Mouse (Mus musculus) erythroblast, embryonic 14.5 days (primary cell): ENCODE measurements at regions not wholly inside any gene's neighbourhood (a gene's known extent, or its start where the extent isn't known, plus 50 kb on each side); places are given as distances from the start of the nearest gene placed in this dataset.

Experiments
- H3K27me3 ChIP-seq: 2 replicates; pipeline ENCODE4 v1.6.1; 2012; ENCODE audit warnings: inconsistent platforms; ENCODE audit not compliant: control insufficient read depth
- H3K36me3 ChIP-seq: 2 replicates; pipeline ENCODE4 v1.6.1; 2012; ENCODE audit warnings: mild to moderate bottlenecking, inconsistent platforms; ENCODE audit not compliant: control insufficient read depth
- H3K4me1 ChIP-seq: 2 replicates; pipeline ENCODE4 v1.6.1; 2012; ENCODE audit warnings: inconsistent platforms; ENCODE audit not compliant: control insufficient read depth
- H3K4me3 ChIP-seq: replicated peaks from 2 replicates; pipeline ENCODE3; 2012; ENCODE audit warnings: moderate library complexity, mild to moderate bottlenecking, inconsistent platforms
- H3K9me3 ChIP-seq: 2 replicates; pipeline ENCODE4 v1.6.1; 2012; ENCODE audit warnings: low read length, inconsistent platforms, mixed read lengths; ENCODE audit not compliant: control insufficient read depth
- GATA1 ChIP-seq: IDR thresholded peaks from 2 replicates; pipeline ENCODE4 v1.6.1; 2012; ENCODE audit warnings: low read length, inconsistent platforms, mixed read lengths
- TAL1 ChIP-seq: IDR thresholded peaks from 3 replicates; pipeline ENCODE4 v1.6.1; 2012; ENCODE audit warnings: low read length, inconsistent platforms, mixed read lengths

GRCm38 (mm10) chr5:75817396-75817795 is 160.9 kb downstream of the Kdr start:
- H3K4me3 ChIP-seq, result no peak overlapping the region
- H3K9me3 ChIP-seq, result no peaks in the 10 kb centered on the region
- H3K36me3 ChIP-seq, result no peaks in the 10 kb centered on the region
- no peak for TF ChIP-seq TAL1
- TF ChIP-seq GATA1, result no peak
- H3K4me1 ChIP-seq, result no peaks in the 10 kb centered on the region
- no peaks in the 10 kb centered on the region for H3K27me3 ChIP-seq

- H3K4me1 ChIP-seq, result no peaks in the 10 kb centered on the region
- no peak for TF ChIP-seq TAL1
- TF ChIP-seq GATA1, result no peak
- no peaks in the 10 kb centered on the region for H3K27me3 ChIP-seq
- no peaks in the 10 kb centered on the region for H3K36me3 ChIP-seq
- no peak overlapping the region for H3K4me3 ChIP-seq
- no peaks in the 10 kb centered on the region for H3K9me3 ChIP-seq
Observed at GRCm38 (mm10) chr5:75814393-75814984, 163.8 kb downstream of the Kdr start.

DNA sequence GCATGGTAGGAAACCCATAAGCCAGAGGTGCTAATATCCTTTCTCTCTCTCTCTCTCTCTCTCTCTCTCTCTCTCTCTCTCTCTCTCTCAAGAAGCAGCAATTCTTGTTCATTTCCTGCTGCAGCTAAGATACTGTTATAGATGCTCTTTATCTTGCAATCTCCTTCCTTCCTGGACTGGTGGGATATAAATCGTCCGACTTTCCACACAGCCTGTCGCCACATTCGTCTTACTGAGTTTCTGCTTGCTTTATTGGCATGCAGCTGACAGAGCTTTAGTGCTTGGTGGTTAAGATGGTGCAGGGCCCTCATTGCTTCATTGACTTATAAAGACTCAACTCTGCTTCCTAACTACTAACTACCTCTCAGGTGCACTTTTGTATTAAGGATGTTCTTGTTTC is 165.6 kb downstream of the Kdr start:
- Histone ChIP-seq H3K4me3 (no peak overlapping the region), H3K36me3 (no peaks in the 10 kb centered on the region), H3K27me3 (no peaks in the 10 kb centered on the region), H3K9me3 (no peaks in the 10 kb centered on the region), H3K4me1 (no peaks in the 10 kb centered on the region)
- TF ChIP-seq GATA1, result no peak
- TF ChIP-seq TAL1, result no peak

DNA sequence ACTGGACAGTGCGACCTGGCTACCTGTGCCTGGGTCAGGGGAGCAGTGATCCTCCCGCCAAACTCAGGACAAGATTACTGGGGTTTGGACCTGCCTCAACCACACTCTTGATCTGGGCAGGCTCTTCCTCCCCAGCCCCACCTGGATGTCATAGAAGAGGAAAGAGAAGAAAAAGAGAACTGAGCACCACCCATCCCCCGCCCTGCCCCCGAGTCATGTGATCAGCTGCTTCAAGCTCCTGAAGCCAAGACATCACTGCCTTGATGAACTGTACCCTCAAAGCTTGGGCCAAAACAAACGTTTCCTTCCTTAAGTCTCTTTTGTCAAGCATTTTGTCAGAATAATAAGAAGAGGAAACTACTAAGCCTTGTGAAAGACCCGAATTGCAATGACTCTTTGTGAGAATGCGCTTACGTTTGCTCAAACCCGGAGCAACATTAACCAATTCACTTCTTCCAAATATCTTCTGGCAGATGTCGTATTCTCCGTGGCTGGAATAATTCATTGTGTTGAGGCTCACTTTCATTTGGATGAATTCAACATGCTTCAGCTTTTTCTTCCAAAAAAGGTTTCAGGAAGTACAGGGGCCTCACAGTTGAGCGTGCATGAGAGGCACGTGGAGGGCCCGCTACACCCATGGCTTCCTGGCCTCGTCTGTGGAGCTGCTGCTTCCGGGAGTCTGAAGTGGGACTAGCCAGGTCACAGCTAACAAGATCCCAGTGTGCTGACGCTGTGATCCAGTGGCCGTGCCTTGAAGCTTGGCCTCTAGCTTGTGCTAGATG is 169.5 kb downstream of the Kdr start:
- Histone ChIP-seq H3K4me1 (no peaks in the 10 kb centered on the region), H3K4me3 (no peak overlapping the region), H3K27me3 (no peaks in the 10 kb centered on the region), H3K9me3 (no peaks in the 10 kb centered on the region; the same call in 1 of the 2 replicates), H3K36me3 (no peaks in the 10 kb centered on the region)
- no peak for TF ChIP-seq GATA1
- TF ChIP-seq TAL1, result no peak

- TF ChIP-seq GATA1 (no peak), TAL1 (no peak)
Observed at GRCm38 (mm10) chr5:75805011-75805410, 173.2 kb downstream of the Kdr start.

DNA sequence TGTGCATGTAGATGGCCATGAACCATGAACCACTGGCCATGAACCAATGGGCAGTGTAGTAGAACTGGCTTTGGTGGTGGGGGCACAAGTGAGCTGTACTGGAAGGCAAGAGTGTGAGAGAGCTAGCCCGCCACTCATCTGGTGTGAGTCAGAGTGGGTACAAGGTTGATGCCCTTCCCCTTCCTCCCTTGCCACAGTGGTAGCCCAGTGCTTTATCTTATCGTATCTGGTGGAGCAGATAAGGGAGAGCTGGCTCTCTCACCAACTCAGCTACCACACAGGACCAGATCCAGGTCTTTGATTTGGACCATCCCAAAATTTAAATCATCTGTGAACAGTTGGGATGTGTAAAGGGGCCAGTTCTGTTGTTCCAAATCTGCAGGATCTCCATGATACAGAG is 173.9 kb downstream of the Kdr start:
- no peak overlapping the region for H3K4me3 ChIP-seq

More at GRCm38 (mm10) chr5:75805011-75805410, 173.2 kb downstream of the Kdr start:
- no peaks in the 10 kb centered on the region for H3K4me1 ChIP-seq
- H3K36me3 ChIP-seq, result no peaks in the 10 kb centered on the region
- no peak overlapping the region for H3K4me3 ChIP-seq
- no peaks in the 10 kb centered on the region for H3K27me3 ChIP-seq
- no peaks in the 10 kb centered on the region; the same call in 1 of the 2 replicates for H3K9me3 ChIP-seq

DNA sequence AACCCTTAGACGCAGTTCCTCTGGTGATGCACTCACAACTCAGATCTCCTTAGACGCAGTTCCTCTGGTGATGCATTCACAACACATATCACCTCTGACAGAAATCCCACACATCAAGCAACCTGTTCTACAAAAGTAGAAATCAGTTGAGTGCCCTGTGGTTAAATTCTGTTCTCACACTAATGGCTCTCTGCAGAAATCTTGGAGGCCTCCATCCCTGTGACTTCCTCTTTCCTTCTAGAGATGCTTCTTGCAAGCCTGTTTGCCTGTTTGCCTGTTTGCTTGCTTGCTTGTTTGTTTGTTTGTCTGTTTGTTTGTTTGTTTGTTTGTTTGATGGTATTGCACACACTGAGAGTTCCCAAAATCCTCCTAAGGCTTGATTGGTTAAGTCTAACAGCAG is 175.2 kb downstream of the Kdr start:
- TF ChIP-seq TAL1 (no peak), GATA1 (no peak)
- no peak overlapping the region for H3K4me3 ChIP-seq
- H3K9me3 ChIP-seq, result no peaks in the 10 kb centered on the region; the same call in 1 of the 2 replicates
- no peaks in the 10 kb centered on the region for H3K4me1 ChIP-seq
- H3K27me3 ChIP-seq, result no peaks in the 10 kb centered on the region
- H3K36me3 ChIP-seq, result no peaks in the 10 kb centered on the region

More for the DNA sequence above, 173.9 kb downstream of the Kdr start:
- Histone ChIP-seq H3K4me1 (no peaks in the 10 kb centered on the region), H3K9me3 (no peaks in the 10 kb centered on the region; the same call in 1 of the 2 replicates), H3K27me3 (no peaks in the 10 kb centered on the region), H3K36me3 (no peaks in the 10 kb centered on the region)
- no peak for TF ChIP-seq GATA1
- no peak for TF ChIP-seq TAL1

- no peak overlapping the region for H3K4me3 ChIP-seq
Observed at GRCm38 (mm10) chr5:75800040-75800989, 177.9 kb downstream of the Kdr start.

More at GRCm38 (mm10) chr5:75800040-75800989, 177.9 kb downstream of the Kdr start:
- Histone ChIP-seq H3K9me3 (no peaks in the 10 kb centered on the region), H3K27me3 (no peaks in the 10 kb centered on the region), H3K36me3 (no peaks in the 10 kb centered on the region), H3K4me1 (no peaks in the 10 kb centered on the region)
- TF ChIP-seq GATA1 (no peak), TAL1 (no peak)
